Mouse (Mus musculus) adrenal gland, postnatal 10 days (tissue): Measurements from ENCODE around the gene Furin. TPM values are rescaled to one million over a fixed set of nuclear protein-coding genes. Genes with fewer than 3 reads are reported as not detected.

Source experiments
- DNase-seq: peaks from one replicate; pipeline ENCODE4 v3.0.0; 2021; ENCODE audit warnings: mixed read lengths
- total RNA-seq, 2 experiments: library from RNA; stranded (reverse); gene quantifications; 2 replicates each; pipeline ENCODE4 v1.2.3; 2021

Gene Furin
- total RNA-seq, 2 experiments from 2014 or later: 113 to 129 TPM

DNA sequence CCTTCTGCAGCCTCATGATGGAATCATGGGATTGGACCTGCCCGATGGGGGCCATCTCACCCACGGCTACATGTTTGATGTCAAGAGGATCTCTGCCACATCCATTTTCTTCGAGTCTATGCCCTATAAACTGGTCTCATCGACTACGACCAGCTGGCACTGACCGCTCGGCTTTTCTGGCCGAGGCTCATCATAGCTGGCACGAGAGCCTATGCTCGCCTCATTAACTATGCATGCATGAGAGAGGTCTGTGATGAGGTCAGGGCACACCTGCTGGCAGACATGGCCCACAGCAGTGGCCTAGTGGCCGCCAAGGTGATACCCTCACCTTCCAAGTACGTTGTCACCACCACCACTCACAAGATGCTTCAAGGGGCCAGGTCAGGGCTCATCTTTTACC is 24.4 kb upstream of the Furin start:
- no peak for DNase-seq

DNA sequence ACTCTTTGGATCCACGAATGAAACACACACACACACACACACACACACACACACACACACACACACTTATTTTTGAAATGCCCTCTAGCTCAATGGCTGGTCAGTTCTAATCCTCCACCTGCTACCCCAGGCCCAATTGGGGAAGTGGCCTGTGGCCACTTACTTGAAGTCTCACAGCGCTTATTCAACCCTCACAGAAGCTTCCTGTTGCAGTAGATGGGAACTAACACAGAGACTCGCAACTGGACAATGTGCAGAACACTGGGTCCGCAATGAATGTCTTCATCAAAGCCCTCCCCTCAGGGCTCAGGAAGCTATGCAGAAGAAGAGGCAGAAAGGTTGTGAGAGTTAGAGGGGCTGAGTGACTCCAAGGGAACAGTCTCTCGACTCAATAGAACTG is 22.5 kb upstream of the Furin start:
- no peak for DNase-seq

DNA sequence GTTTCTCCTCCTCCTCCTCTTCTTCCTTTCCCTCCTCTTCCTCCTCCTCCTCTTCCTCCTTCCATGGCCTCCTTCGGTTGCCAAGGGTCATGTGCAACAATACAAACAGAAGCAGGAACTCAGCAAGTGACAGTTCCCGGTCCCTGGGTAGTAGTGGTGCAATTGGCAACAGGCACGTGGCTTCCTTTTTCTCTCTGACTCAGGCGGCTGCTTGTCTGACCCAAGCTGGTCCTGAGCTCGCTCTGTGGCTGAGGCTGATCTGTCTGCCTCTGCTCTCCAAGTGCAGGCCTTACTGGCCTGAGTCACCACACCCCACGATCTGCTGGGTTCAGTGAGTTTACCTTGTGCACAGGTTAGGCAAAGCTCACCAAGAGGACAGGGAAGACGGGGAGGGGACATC is 21.1 kb upstream of the Furin start:
- no peak for DNase-seq

DNA sequence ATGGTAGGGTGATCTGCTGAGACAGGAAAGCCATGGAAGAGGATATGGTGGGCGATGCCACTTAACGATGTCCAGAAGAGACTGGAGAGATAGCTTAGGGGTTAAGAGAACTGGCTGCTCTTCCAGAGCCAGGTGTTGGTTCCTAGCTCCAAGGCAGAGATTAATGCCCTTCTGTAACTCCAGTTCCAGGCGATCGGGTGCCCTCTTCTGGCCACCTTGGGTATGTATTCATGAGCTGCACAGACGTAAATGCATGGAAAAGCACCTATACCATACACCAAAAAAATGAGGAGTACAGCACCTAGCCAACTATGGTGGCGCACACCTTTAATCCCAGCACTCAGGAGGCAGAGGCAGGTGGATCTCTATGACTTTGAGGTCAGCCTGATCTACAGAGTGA is 19.5 kb upstream of the Furin start:
- no peak for DNase-seq

DNA sequence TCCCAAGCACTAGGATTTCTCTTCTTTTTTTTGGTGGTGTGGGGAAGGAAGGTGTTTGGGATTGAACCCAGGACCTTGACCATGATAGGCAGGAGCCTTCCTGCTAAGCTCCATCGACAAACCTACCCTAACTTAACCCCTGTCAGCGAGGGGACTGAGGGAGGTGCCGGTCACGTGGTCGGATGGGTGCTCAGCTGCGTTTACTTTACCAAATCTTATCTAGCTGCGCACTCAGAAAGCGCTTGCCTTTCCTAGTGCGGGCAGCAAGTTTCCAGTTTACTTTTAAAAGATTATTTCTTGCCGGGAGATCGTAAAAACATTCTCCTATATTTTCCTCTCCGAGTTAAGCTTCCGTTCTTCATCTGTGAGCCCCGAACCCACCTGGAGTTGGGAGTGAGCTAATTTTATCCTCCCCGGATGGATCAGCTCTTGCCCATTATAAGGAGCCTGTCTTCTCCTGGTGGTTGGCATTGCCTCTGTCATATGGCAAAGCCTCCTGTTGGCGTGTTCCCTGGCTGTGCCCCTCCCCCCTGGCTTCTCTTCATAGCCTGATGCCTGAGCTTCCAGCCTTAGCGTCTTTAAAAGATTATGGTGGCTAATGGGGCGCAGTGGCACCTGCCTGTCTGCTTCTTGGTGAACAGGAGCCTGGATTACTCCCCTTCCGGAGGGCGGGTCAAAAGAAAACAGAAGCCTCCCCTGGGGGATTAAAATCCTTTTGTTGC is 17.7 kb upstream of the Furin start:
- peak; percentile 65 for DNase-seq

DNA sequence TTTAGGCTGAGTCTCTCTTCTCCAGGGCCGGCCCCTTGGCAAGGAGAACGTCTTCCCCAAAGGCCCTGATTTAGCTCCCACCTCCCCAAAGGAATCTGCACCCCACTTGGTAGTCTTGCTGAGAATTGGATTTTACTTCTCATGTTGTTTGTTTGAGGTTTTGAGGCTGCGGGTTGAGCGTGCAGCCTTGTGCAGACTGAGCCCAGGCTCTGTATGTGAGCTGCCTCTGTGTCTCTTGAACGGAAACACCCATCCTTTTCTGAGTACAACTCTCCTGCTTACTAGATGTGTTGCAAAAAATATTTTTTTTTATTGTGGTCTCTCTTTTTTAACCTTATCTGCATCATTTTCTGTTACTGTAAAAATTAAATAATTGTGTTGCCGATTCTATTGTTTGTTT is 16.3 kb upstream of the Furin start:
- DNase-seq: no peak

DNA sequence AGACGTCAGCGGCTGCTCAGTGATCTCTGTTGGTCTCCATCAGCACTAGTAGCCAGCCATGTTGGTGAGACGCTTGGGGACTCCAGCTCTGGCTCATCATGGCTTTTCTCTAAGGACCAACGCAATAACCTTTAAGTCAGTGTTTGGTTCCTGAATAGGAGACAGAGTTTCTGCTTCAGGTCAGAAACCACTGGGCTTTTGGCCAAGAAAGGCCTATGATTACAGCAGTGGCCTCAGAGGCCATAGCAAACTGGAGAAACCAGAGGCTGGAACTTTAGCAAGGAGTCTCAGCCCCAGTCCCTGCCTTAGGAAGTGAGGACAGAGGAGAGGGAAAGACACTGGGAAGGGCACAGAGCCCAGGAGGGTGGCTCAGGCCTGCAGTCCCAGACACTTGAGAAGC is 15.3 kb upstream of the Furin start:
- peak; percentile 64 for DNase-seq

DNA sequence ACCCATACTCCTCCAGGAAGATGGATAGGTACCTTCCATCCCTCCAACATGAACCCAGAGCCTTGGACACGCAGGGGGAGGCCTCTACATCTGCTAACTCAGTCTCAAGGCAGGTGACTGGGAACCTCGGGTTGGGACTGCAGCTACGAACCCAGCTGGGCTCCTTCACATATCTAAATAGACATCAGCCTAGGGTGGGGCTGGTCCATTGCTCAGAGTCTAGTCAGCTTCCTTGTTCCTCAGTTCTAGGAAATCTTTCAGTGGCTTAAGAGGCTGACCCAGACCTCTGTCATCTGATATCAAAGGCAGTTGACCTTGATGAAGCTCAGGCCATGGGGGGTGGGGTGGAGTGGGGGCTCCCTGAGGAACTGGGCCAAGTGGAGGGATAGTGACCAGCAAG is 14.0 kb upstream of the Furin start:
- DNase-seq: no peak

DNA sequence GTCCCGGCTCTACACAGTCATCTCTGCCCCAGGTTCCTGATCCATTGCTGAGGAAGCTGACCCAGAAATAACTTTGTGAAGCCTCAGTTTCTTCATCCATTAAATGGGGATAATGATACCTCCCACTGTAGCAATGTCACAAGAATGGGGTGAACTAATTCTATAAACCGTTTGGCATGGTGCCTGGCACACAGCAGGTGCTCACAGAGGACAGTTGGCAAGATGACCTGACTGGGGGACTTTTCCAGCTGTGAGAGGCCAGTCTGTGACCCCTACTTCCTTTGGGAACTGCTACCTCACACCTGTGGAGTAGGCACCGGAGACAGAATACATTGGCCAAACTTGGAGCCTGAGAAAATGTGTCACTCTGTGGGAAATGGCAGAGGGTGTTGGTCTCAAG is 12.8 kb upstream of the Furin start:
- no peak for DNase-seq

DNA sequence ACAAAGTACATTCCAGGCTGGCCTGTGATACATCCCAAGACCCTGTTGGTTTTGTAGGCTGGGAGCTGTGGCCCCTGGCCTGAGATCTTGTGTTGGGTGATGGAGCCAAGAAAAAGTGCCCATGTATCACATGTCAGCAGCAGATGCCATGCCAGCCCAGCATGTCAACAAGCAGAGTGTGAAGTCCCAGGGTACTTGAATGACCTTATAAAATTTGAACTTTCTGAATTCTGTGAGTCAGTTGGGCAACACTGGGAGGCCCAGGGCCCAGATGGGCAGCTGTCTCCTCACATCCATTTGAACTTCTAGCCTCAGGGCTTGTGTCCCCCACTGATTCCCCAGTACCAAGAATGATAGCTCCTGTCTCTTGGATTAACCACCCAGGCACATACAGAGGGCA is 12.4 kb upstream of the Furin start:
- no peak for DNase-seq

DNA sequence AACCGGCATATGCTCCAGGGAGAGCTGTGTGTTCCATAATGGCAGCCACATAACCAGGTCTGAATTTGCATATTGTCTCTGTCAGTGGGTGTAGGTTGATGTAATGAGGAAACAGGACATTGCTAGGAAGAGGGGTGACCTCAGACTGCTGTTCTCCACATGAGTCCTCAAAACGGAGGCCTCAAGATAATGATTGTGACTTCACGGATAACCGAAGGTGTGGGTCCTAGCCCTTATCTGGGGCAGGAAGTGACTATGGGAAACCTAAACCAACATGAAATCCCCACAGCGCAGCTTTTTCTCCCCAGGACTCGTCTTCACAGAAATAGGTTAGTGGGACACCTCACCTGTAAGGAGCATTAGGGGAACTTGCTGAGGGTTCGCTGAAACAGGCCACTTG is 11.7 kb upstream of the Furin start:
- no peak for DNase-seq

DNA sequence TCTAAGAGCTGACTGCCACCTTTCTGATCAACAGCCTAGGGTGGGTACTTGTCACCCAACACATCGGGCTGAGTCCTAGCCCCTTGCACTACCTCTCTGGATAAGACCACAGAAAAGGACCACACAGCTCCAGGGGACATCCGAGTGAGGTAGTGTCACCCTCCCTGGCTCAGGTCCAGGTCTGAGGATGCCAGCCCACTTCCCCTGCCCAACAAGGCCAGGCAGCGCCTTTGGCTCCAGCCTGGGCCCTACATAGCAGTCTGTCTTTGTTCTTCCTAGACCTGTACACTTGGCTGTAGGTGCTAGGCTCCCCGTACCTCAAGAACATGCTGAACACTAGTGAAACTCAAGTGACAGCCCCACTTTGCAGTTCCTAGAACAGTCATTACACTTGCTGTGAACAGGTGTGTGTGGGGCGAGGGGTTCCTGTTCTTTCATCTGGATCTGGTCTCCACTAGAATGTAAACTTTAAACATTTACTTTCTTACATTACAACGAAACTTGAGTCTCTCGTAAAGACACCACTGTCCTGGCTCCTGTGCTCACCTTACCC is 9.1 kb upstream of the Furin start:
- no peak for DNase-seq

DNA sequence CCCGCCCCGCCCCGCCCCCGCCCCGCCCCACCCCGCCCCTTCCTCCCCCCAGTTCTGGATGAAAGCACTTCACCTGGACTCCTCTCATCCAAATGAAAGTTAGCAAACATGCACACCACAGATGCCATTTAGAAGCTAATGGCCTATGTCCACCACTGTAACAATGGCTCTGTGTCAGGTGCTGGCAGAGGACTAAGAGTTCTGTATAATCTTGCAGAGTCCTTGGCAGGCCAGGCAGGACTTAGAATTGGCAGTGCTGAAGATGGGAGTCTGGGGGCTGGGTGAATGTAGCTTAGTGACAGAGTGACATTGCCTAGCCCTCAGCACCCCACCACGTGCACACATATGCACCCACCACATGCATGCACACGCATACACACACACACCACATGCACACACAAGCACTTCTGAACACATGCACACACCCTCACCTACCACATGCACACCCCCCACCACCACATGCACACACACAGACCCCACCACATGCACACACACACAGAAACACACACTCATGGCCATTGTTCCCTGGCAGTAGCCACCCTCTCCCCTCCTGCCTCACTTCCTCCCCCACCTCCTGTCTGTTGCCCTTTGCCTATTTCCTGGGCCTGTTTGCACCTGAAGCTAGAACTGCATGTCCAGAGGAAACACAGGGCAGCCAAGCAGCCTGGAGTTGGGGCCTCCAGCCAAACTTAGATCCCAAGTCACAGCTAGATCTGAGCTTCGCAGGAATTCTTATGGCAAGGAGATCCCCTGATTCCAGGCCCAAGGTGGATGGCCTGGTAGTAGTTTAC is 8.5 kb upstream of the Furin start:
- no peak for DNase-seq

DNA sequence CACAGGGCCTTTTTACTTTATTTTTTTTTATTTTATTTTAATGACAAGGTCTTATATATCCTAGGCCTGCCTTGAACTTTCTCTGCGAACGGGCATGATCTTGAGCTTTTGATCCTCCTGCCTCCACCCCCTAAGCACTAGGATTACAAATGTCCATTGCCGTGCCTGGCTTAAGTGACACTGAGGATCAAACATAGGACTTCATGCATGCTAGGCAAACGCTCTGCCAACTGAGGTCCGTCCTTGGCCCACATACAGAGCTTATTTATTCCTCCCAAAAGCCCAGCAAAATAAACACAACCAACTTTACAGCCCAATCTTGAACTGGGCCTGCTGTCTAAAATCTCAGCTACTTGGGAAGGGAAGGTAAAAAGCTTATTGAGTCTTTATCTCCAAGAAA is 7.5 kb upstream of the Furin start:
- DNase-seq: peak; percentile 52

DNA sequence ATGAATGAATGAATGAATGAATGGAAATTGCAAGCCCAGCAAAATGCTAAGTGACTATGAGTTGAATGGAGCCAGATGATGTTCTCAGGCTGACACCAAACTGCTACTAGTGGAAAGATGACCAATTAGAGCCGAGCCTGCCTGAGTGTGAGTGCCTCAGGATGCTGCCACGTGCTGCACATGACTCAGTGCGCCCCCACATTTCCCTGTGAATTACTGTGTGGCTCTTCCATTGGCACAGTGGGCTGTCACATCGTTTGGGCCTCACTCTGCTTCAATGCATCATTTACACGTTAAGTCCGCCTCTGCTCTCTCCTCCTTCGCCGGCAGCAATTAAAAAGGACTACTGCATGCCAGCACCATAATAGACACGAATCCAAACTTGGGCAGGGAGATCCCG is 7.0 kb upstream of the Furin start:
- DNase-seq: no peak

DNA sequence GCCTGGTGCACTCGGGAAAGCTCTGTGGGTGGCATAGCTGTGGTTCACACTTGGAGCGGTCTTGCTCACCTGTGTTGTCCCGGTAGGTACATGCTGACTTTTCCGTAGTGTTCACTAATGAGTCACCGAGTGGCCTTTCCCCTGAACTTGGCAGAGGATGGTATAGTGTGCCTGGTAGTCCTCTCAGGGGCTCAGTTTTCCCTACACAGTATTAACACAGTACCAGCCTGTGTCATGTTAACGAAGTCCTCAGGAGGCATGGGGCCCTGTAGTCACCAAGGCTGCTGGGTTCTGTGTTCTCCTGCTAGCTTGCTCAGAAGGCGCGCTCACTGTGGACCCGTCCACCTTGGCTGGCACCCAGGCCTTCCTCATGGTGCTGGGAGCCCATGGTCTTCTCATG is 5.1 kb upstream of the Furin start:
- no peak for DNase-seq

DNA sequence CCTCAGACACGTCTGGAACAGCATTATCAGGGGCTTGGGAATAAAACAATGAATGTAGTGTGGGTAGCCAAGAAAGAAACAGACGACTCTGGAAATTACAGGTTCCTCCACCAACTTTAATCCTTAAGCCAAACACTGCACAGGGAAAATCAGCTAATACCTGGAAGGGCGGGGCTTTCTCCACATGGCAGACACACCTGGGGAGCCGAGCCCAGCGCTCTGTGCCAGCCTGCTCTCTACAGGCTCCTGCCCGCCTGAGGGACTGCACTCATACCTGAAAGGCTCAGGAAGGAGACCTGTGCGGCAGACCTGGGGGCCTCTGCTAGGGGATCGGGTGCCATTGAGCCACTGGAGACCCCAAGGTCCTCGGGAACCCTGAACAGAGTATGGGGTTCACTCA is 2.5 kb upstream of the Furin start:
- DNase-seq: no peak

DNA sequence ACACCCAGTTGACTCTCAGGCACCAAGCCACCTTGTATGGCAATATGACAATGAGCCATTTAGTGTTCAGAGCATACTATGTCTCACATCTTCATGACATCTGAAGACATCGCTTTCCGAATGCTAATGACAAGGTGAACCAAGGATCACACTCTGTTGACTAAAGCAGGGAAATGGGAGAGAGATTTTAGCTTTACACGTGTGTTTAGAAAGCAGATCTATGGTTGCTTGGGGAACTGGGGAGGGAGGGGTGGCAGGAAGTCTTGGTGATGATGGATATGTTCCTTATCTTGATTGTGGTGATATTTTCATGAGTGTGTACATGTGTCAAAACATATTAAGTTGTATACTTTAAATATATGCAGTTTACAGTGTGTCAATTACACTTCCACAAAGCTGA is 950 bp upstream of the Furin start:
- no peak for DNase-seq

DNA sequence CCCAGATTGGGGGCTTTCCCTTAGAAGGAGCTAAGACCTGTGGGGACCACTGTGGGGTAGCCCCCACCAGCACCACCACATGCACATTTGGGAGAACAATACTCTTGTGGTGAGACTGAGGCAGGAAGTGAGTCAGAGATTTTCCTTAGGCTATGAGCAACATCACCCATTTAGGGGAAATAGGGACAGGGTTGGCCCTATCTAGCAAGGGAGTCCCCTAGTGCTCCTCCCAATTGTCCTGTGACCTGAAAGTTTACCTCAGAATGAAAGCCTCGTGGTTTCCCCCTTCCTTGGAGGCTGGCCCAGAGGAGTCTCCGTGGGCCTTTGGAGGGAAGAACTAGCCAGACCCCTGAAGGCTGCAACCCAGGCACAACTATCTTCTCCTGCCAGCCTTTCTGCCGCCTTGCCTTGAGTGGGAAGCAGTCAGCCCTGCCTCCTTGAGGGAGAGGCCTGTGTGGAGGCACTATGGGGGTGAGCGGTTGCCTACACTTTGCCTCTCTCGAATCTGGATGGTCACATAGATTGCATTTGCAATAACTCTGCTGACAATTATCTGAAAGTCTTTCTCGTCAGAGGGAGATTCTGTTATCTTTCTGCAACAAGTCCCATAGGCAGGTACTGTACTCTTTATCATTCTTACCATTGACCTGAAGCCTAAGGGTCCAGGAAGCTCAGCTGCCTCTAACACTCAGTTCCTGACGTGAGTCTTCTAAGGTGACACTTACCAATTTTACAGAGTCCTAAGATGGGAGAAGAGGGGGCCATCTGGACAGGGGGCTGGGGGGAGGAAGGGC is 938 bp downstream of the Furin start:
- DNase-seq: no peak

DNA sequence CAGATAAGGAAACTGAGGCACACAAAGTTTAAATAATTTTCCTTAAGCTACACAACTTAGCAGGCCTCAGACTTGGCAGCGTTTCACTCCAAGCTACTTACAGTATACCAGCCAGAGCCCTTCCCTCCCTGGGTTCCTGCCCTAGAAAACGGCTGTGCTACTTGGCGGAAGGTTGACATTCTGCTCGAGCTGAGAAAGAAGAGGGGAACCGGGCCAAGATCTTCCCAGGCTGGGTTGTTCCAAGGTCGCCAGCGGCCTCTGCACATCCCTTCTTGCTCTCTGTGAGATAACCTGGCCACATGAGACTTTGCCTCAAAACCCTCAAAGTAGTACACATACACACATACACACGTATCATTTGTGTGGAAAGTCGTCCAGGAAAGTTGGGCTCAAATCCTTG is 1.7 kb downstream of the Furin start:
- peak; percentile 87 for DNase-seq

DNA sequence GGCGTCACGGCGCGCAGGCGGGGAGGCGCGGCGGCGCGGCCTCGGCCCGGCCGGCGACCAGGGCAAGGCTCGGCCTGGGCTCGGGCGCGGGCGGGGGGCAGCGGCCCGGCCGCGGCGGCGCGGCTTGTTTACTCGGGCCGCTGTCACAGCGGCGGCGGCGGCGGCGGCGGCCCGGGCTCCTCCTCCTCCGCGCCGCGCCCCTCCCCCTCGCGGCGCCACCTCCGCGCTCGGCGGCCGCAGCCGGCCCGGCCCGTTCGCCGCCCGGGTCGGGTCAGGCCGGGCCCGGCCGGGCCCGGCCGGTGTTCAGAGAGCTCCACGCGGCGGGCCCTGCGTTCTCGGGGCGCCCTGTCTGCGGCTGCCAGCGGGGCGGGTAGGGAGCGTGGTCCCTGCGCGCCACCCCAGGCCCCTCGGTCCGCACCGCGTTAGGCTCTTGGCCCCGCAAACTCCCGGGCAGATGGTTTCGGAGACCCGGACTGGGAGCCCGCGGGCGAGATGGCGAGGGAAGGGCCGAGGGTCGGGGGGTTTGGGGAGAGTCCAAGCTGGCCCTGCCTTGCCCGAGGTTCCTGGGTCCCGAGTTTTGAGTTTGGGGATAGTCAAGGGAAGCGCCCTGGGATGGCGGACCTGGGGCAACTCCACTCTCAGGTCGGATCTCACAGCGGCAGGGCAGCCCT is 2.5 kb downstream of the Furin start:
- DNase-seq: peak; percentile 87

DNA sequence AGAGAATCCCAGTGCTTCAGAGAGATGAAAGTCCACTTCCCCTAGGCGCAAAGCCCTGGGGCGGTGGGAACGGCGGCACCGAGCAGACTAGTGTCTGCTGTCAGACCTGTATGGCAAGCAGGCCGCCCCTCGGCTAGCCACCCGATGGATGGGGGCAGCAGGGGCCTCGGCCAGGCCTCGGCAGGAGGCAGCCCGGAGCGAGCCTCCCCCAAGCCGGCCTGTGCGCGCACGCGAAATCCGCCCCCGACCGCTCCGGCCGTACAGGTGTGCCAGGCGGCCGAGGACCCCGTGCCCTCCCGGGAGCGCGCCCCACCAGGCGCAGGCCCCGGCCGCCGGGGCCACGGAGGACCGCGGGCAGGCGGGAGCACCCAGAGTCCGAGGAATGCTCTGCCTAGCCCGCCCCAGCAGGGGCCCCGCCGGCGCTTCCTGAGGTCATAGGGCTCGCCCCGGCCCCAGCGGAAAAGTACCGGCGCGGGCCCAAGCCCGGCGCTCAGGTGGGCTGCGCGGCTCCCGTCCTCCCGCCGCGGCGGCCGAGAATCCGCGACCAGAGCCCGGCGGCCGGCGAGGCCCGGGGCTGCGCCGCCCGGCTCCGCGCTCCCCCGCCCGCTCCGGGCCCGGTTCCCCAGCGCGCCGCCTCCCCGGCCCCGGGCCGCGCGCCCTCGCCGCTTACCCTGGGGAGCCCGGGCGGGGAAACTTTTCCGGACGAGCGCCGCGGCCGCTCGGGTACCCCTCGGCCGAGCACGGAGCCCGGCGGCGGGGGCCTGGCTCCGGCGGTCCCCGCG is 3.2 kb downstream of the Furin start:
- DNase-seq: peak; percentile 68
